Mouse (Mus musculus) bone marrow macrophage, adult 2 months (primary cell): ENCODE measurements around the gene Fosl2.

Source experiments
- CTCF ChIP-seq: IDR thresholded peaks from 2 replicates; pipeline ENCODE4 v1.5.1; 2012; ENCODE audit warnings: low read depth, mild to moderate bottlenecking, low read length, moderate library complexity
- POLR2A ChIP-seq: IDR thresholded peaks from 2 replicates; pipeline ENCODE4 v1.6.1; 2012; ENCODE audit warnings: mild to moderate bottlenecking, low read depth, low read length, borderline replicate concordance

DNA sequence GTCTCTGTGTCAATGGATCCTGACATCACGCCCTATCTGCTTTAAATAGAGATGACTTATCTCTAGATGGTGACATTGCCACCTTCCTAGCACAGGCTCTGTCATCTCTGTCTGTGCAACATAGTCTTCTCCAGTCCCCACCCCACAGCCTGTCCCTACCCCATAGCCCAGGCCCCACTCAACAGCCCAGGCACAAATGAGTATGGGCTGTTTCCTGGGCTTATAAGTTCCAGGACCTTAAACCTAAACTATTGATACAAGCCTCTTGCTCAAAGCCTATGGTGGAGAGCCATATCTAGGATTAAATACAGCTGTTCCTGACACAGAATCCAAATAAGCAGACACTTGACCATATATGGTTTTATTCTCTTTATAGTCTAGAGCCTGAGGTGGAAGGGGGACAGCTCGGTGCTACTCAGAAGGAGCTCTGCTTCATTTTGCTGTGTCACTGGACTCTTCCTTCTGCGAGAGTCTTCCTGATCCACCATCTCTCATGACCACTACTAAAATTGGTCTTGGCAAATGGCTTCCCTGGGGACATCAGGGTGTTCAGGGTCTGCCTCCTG, 28.0 kb downstream of the Fosl2 start:
- TF ChIP-seq POLR2A (no peak), CTCF (no peak)
